Mouse (Mus musculus) limb, embryonic 14.5 days (tissue): ENCODE data around the gene Stk24. TPM values are rescaled to one million over a fixed set of nuclear protein-coding genes. Genes with fewer than 3 reads are reported as not detected.

Experiments
- ATAC-seq: fragments of 200-750 bp; cut with Nextera tagmentation; 2 replicates; pipeline ENCODE4 v1.8.0; 2017; ENCODE audit warnings: low read depth, moderate number of reproducible peaks, moderate TSS enrichment; ENCODE audit not compliant: low FRiP score
- DNase-seq: peaks from one replicate; pipeline ENCODE4 v3.0.0-alpha.2; 2015; ENCODE audit warnings: low spot score
- H3K27ac ChIP-seq: fragments of 300-500 bp; sonication (generic); replicated peaks from 2 replicates; pipeline ENCODE4 v1.5.1; 2014; ENCODE audit warnings: low read depth, mild to moderate bottlenecking, low read length, moderate library complexity, mixed read lengths
- H3K27me3 ChIP-seq: fragments of 300-500 bp; sonication (generic); 2 replicates; pipeline ENCODE4 v1.6.1; 2014; ENCODE audit warnings: low read length, mixed read lengths; ENCODE audit not compliant: control insufficient read depth, insufficient read depth
- H3K36me3 ChIP-seq: fragments of 300-500 bp; sonication (generic); 2 replicates; pipeline ENCODE4 v1.6.1; 2014; ENCODE audit warnings: mild to moderate bottlenecking, low read length, moderate library complexity, mixed read lengths; ENCODE audit not compliant: control insufficient read depth, insufficient read depth
- H3K4me1 ChIP-seq: fragments of 300-500 bp; sonication (generic); 2 replicates; pipeline ENCODE4 v1.6.1; 2014; ENCODE audit warnings: antibody characterized with exemption, low read length, mixed read lengths; ENCODE audit not compliant: control insufficient read depth, insufficient read depth
- H3K4me2 ChIP-seq: fragments of 300-500 bp; sonication (generic); replicated peaks from 2 replicates; pipeline ENCODE4 v1.6.1; 2014; ENCODE audit warnings: low read depth, mild to moderate bottlenecking, low read length, moderate library complexity; ENCODE audit not compliant: severe bottlenecking
- H3K4me3 ChIP-seq: fragments of 300-500 bp; sonication (generic); replicated peaks from 2 replicates; pipeline ENCODE4 v1.5.1; 2014; ENCODE audit warnings: low read length
- H3K9ac ChIP-seq: fragments of 300-500 bp; sonication (generic); 2 replicates; pipeline ENCODE4 v1.6.1; 2014; ENCODE audit warnings: mild to moderate bottlenecking, low read depth, low read length, moderate library complexity; ENCODE audit not compliant: severe bottlenecking
- H3K9me3 ChIP-seq: fragments of 300-500 bp; sonication (generic); 2 replicates; pipeline ENCODE4 v1.6.1; 2016; ENCODE audit warnings: low read length; ENCODE audit not compliant: control insufficient read depth
- POLR2A ChIP-seq: fragments of 200-500 bp; IDR thresholded peaks from 2 replicates; pipeline ENCODE4 v1.8.0; 2012; ENCODE audit warnings: inconsistent platforms, mild to moderate bottlenecking, moderate library complexity, borderline replicate concordance; ENCODE audit not compliant: insufficient read depth, insufficient read length; ENCODE audit errors: extremely low read depth
- WGBS: fragments of 180-500 bp; shearing (Covaris S2); extraction: QIAGEN DNeasy Blood & Tissue Kit; methylation state at CpG from one replicate; pipeline ENCODE4 v1.1.7; 2014; 5-methylcytosine and 5-hydroxymethylcytosine counted together
- polyA plus RNA-seq, 2 experiments: library from polyadenylated mRNA; depleted of rRNA in 1 of 2; stranded (reverse) in 1 of 2; unstranded in 1 of 2; fragments of >200 nt; fragmentation: Nextera tagmentation in 1 of 2; extraction: Ambion mirVana in 1 of 2; gene quantifications; 2 replicates each; pipeline versions ENCODE4 v1.2.1 to v1.2.3; 2012 to 2014

The Stk24 gene
- polyA plus RNA-seq (2012; rRNA removed) (37.6 and 40.6 TPM in 2 replicates), polyA plus RNA-seq (2014; fragmentation: Nextera tagmentation; extraction: Ambion mirVana) (46.7 and 50.7 TPM in 2 replicates)

DNA sequence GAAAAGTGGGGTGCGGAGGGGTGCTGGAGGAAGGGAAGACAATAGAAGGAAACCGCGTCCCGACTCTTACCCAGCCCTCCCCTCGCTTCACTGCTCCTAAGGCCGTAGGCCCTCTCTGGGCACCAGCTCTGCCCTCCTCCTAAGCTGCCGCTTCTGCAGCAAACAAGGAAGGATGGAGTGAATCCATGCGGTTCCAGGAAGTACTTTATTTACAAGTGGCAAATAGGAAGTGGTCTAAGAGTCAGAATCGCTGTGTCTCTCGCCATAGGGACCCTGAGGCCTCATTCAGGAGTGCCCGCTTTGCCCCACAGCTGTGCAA, at the start of gene Stk24:
Stk24 (minus strand) TSS at position 185 of the 319 bp plus-strand sequence.
- DNase-seq: no peak
- no peaks in the 10 kb centered on the region for H3K36me3 ChIP-seq
- no peaks in the 10 kb centered on the region for H3K27me3 ChIP-seq
- no peak for TF ChIP-seq POLR2A
- peak within 1 kb of the TSS; percentile 74 for H3K4me2 ChIP-seq
- no peaks in the 10 kb centered on the region for H3K9me3 ChIP-seq
- peak within 1 kb of the TSS; percentile 92 for H3K9ac ChIP-seq
- 6% methylated on average over 11 of the region's 11 CpGs for WGBS
- ATAC-seq: peak; percentile 4; the same call in 1 of the 2 replicates
- peak within 1 kb of the TSS; percentile 93 for H3K27ac ChIP-seq
- peak within 1 kb of the TSS; percentile 97 for H3K4me3 ChIP-seq
- H3K4me1 ChIP-seq: peaks cover 29% of the 10 kb centered on the region

DNA sequence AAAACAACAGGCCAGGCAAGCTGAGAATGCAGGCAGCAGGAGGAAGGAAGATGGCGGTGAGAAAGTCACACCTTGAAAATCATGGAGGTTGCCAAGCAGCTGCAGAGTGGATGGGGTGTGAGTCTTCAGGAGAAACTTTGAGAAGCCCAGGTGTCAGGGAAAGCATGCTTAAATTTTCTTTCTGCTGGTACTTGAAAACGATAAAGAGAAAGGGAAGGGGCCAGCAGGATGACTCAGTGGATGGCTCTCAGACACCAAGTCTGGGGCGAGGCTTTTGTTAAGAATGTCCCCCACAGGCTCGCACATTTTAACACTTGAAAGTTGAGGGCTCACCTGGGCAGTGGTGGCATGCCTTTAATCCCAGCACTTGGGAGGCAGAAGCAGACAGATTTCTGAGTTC, 48.3 kb upstream of the Stk24 start:
- Histone ChIP-seq H3K27ac (no peak overlapping the region), H3K4me1 (no peaks in the 10 kb centered on the region), H3K9ac (no peak overlapping the region), H3K9me3 (no peaks in the 10 kb centered on the region), H3K4me2 (no peak overlapping the region), H3K27me3 (no peaks in the 10 kb centered on the region), H3K36me3 (no peaks in the 10 kb centered on the region), H3K4me3 (no peak overlapping the region)
- WGBS: 87% methylated on average over 4 of the region's 4 CpGs
- TF ChIP-seq POLR2A: no peak
- ATAC-seq (no peak), DNase-seq (no peak)

- Histone ChIP-seq H3K27ac (no peak overlapping the region), H3K9me3 (no peaks in the 10 kb centered on the region), H3K9ac (no peak overlapping the region), H3K36me3 (no peaks in the 10 kb centered on the region), H3K4me2 (no peak overlapping the region), H3K4me1 (no peaks in the 10 kb centered on the region), H3K27me3 (no peaks in the 10 kb centered on the region), H3K4me3 (no peak overlapping the region)
- TF ChIP-seq POLR2A: no peak
- DNase-seq (no peak), ATAC-seq (no peak)
Measured at GRCm38 (mm10) chr14:121426743-121427142, 46.9 kb upstream of the Stk24 start.

DNA sequence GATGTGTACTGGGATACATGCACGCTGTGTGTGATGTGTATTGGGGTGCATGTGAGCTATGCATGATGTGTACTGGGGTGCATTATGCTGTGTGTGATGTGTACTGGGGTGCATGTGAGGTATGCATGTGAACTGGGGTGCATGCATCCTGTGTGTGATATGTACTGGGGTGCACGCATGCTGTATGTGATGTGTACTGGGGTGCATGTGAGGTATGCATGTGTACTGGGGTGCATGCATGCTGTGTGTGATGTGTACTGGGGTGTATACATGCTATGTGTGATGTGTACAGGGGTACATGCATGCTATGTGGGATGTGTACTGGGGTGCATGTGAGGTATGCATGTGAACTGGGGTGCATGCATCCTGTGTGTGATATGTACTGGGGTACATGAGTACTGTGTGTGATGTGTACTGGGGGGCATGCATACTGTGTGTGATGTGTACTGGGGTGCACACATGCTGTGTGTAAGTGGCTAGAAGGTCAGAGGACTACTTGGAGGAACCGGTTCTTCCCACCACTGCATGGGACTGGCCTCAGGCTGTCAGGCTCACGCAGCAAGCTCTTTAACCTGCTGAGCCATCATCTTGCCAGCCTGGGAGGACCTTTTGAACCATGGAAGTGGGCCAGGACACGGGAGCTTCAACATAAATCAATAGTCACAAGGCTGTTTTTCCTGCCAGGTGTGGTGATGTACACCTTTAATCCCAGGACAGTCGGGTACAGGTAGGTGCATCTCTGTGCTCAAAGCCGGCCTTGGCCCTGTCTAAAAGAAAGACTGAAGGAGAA, 45.4 kb upstream of the Stk24 start:
- no peaks in the 10 kb centered on the region for H3K36me3 ChIP-seq
- no peak overlapping the region for H3K4me2 ChIP-seq
- TF ChIP-seq POLR2A: no peak
- WGBS: 79% methylated on average over 7 of the region's 7 CpGs
- no peaks in the 10 kb centered on the region for H3K9me3 ChIP-seq
- H3K9ac ChIP-seq: no peak overlapping the region
- no peaks in the 10 kb centered on the region for H3K27me3 ChIP-seq
- no peak overlapping the region for H3K27ac ChIP-seq
- no peak overlapping the region for H3K4me3 ChIP-seq
- ATAC-seq: no peak
- DNase-seq: no peak
- no peaks in the 10 kb centered on the region for H3K4me1 ChIP-seq

DNA sequence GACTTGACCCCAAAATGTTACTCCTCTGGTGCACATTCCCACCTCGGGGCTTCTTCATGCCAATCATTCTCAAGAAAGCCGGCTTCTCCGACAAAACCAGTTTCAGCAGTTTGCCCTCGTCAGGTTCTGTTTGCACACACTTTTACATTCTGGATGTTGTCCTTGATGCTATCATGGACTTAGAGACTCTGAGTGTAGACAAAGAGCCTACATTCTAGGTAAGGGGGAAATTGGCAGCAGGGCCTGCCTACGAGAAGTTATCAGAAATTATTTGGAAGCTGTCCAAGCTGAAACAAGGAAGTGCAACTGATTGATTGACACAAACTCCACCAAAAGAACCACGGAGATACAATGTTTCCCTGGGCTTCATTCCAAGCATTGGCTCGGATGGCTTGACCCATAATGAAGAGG, 43.5 kb upstream of the Stk24 start:
- no peak for TF ChIP-seq POLR2A
- Histone ChIP-seq H3K4me2 (no peak overlapping the region), H3K36me3 (no peaks in the 10 kb centered on the region), H3K27ac (no peak overlapping the region), H3K9me3 (no peaks in the 10 kb centered on the region), H3K9ac (no peak overlapping the region), H3K4me3 (no peak overlapping the region), H3K27me3 (no peaks in the 10 kb centered on the region), H3K4me1 (no peaks in the 10 kb centered on the region)
- peak; percentile 33 for DNase-seq
- no peak for ATAC-seq
- 54% methylated on average over 7 of the region's 7 CpGs for WGBS
